Mouse (Mus musculus): ENCODE results near the gene Rhog. TPM values are rescaled to one million over a fixed set of nuclear protein-coding genes. Genes with fewer than 3 reads are reported as not detected.

The Rhog gene
- polyA plus RNA-seq, 1 experiment from 2014 or later: 59.5 TPM

GRCm38 (mm10) chr7:102239591-102239990 lies 16.3 kb downstream of the Rhog start:
- WGBS: 94% methylated on average over 16 of the region's 16 CpGs
- ATAC-seq (ENCODE audit: insufficient number of reproducible peaks, insufficient read depth, low FRiP score, low TSS enrichment, low read depth): no peak
- Histone ChIP-seq H3K9me3 (no peaks in the 10 kb centered on the region), H3K4me1 (0 out of 2 replicates have a peak, but pooled peaks cover 7% of the 10 kb centered on the region), H3K4me2 (no peak overlapping the region), H3K27ac (no peak overlapping the region), H3K4me3 (no peak overlapping the region), H3K27me3 (no peaks in the 10 kb centered on the region), H3K9ac (no peak overlapping the region), H3K36me3 (peaks cover 83% of the 10 kb centered on the region)

- H3K27me3 ChIP-seq: no peaks in the 10 kb centered on the region
- WGBS: 81% methylated on average over 8 of the region's 8 CpGs
Observed at GRCm38 (mm10) chr7:102238686-102239286, 17.1 kb downstream of the Rhog start.

GRCm38 (mm10) chr7:102233059-102233458 lies 22.8 kb downstream of the Rhog start:
- Histone ChIP-seq H3K4me1 (no peaks in the 10 kb centered on the region), H3K4me3 (no peak overlapping the region), H3K9ac (no peak overlapping the region), H3K27me3 (no peaks in the 10 kb centered on the region), H3K4me2 (no peak overlapping the region), H3K36me3 (peaks cover 81% of the 10 kb centered on the region), H3K9me3 (no peaks in the 10 kb centered on the region), H3K27ac (no peak overlapping the region)
- 82% methylated on average over 4 of the region's 4 CpGs for WGBS
- ATAC-seq (ENCODE audit: insufficient number of reproducible peaks, insufficient read depth, low FRiP score, low TSS enrichment, low read depth): no peak

More at GRCm38 (mm10) chr7:102238686-102239286, 17.1 kb downstream of the Rhog start:
- Histone ChIP-seq H3K9me3 (no peaks in the 10 kb centered on the region), H3K4me2 (no peak overlapping the region), H3K4me1 (0 out of 2 replicates have a peak, but pooled peaks cover 2% of the 10 kb centered on the region), H3K4me3 (no peak overlapping the region), H3K36me3 (peaks cover 87% of the 10 kb centered on the region), H3K9ac (no peak overlapping the region), H3K27ac (no peak overlapping the region)
- ATAC-seq (ENCODE audit: insufficient number of reproducible peaks, insufficient read depth, low FRiP score, low TSS enrichment, low read depth): no peak

- no peak overlapping the region for H3K27ac ChIP-seq
- no peaks in the 10 kb centered on the region for H3K9me3 ChIP-seq
- H3K4me1 ChIP-seq: no peaks in the 10 kb centered on the region
- H3K9ac ChIP-seq: no peak overlapping the region
- H3K4me3 ChIP-seq: no peak overlapping the region
- no peaks in the 10 kb centered on the region for H3K27me3 ChIP-seq
- ATAC-seq (ENCODE audit: insufficient number of reproducible peaks, insufficient read depth, low FRiP score, low TSS enrichment, low read depth): no peak
- no peak overlapping the region for H3K4me2 ChIP-seq
- WGBS: 93% methylated on average over 6 of the region's 6 CpGs
- peaks cover 74% of the 10 kb centered on the region for H3K36me3 ChIP-seq
Observed at GRCm38 (mm10) chr7:102229814-102230213, 26.0 kb downstream of the Rhog start.

- H3K27me3 ChIP-seq: no peaks in the 10 kb centered on the region
Observed at GRCm38 (mm10) chr7:102228049-102228670, 27.7 kb downstream of the Rhog start.

GRCm38 (mm10) chr7:102226051-102226450 lies 29.8 kb downstream of the Rhog start:
- H3K36me3 ChIP-seq: peaks cover 50% of the 10 kb centered on the region
- 95% methylated on average over 6 of the region's 6 CpGs for WGBS
- H3K27me3 ChIP-seq: no peaks in the 10 kb centered on the region
- no peak overlapping the region for H3K4me3 ChIP-seq
- H3K9ac ChIP-seq: no peak overlapping the region
- H3K4me1 ChIP-seq: peaks cover 6% of the 10 kb centered on the region; the same call in 1 of the 2 replicates
- no peak overlapping the region for H3K4me2 ChIP-seq
- H3K9me3 ChIP-seq: no peaks in the 10 kb centered on the region
- H3K27ac ChIP-seq: no peak overlapping the region
- no peak for ATAC-seq (ENCODE audit: insufficient number of reproducible peaks, insufficient read depth, low FRiP score, low TSS enrichment, low read depth)

More at GRCm38 (mm10) chr7:102228049-102228670, 27.7 kb downstream of the Rhog start:
- 89% methylated on average over 4 of the region's 4 CpGs for WGBS
- H3K4me3 ChIP-seq: no peak overlapping the region
- no peak overlapping the region for H3K27ac ChIP-seq
- no peak for ATAC-seq (ENCODE audit: insufficient number of reproducible peaks, insufficient read depth, low FRiP score, low TSS enrichment, low read depth)
- peaks cover 6% of the 10 kb centered on the region; the same call in 1 of the 2 replicates for H3K4me1 ChIP-seq
- no peaks in the 10 kb centered on the region for H3K9me3 ChIP-seq
- no peak overlapping the region for H3K4me2 ChIP-seq
- peaks cover 65% of the 10 kb centered on the region for H3K36me3 ChIP-seq
- H3K9ac ChIP-seq: no peak overlapping the region

GRCm38 (mm10) chr7:102223883-102224738 lies 31.7 kb downstream of the Rhog start:
- Histone ChIP-seq H3K4me2 (peak overlapping the region; percentile 72), H3K4me3 (no peak overlapping the region), H3K27me3 (no peaks in the 10 kb centered on the region), H3K27ac (no peak overlapping the region), H3K36me3 (peaks cover 33% of the 10 kb centered on the region), H3K9me3 (no peaks in the 10 kb centered on the region), H3K9ac (no peak overlapping the region), H3K4me1 (peaks cover 6% of the 10 kb centered on the region; the same call in 1 of the 2 replicates)
- ATAC-seq (ENCODE audit: insufficient number of reproducible peaks, insufficient read depth, low FRiP score, low TSS enrichment, low read depth): no peak
- 85% methylated on average over 5 of the region's 5 CpGs for WGBS

GRCm38 (mm10) chr7:102222830-102223556 lies 32.9 kb downstream of the Rhog start:
- WGBS: 1% methylated on average over 31 of the region's 31 CpGs
- peak overlapping the region; percentile 86 for H3K27ac ChIP-seq
- ATAC-seq (ENCODE audit: insufficient number of reproducible peaks, insufficient read depth, low FRiP score, low TSS enrichment, low read depth): peak; percentile 85
- H3K36me3 ChIP-seq: peaks cover 24% of the 10 kb centered on the region
- no peaks in the 10 kb centered on the region for H3K9me3 ChIP-seq
- H3K27me3 ChIP-seq: no peaks in the 10 kb centered on the region
- H3K4me2 ChIP-seq: peak overlapping the region; percentile 72
- H3K4me3 ChIP-seq: peak overlapping the region; percentile 71
- H3K4me1 ChIP-seq: peaks cover 6% of the 10 kb centered on the region; the same call in 1 of the 2 replicates
- H3K9ac ChIP-seq: peak overlapping the region; percentile 84

GRCm38 (mm10) chr7:102222336-102222735 lies 33.5 kb downstream of the Rhog start:
- Histone ChIP-seq H3K27me3 (no peaks in the 10 kb centered on the region), H3K4me1 (peaks cover 6% of the 10 kb centered on the region; the same call in 1 of the 2 replicates), H3K9ac (peak overlapping the region; percentile 84), H3K36me3 (peaks cover 18% of the 10 kb centered on the region), H3K4me3 (peak overlapping the region; percentile 71), H3K9me3 (no peaks in the 10 kb centered on the region), H3K27ac (peak overlapping the region; percentile 86), H3K4me2 (peak overlapping the region; percentile 72)
- peak; percentile 49; the same call in 1 of the 2 replicates for ATAC-seq (ENCODE audit: insufficient number of reproducible peaks, insufficient read depth, low FRiP score, low TSS enrichment, low read depth)
- under 1% methylated on average over 8 of the region's 13 CpGs for WGBS

GRCm38 (mm10) chr7:102221899-102222298 lies 34.0 kb downstream of the Rhog start:
- ATAC-seq (ENCODE audit: insufficient number of reproducible peaks, insufficient read depth, low FRiP score, low TSS enrichment, low read depth): no peak
- Histone ChIP-seq H3K9me3 (no peaks in the 10 kb centered on the region), H3K36me3 (peaks cover 13% of the 10 kb centered on the region), H3K4me3 (no peak overlapping the region), H3K27me3 (no peaks in the 10 kb centered on the region), H3K4me1 (peaks cover 6% of the 10 kb centered on the region; the same call in 1 of the 2 replicates), H3K4me2 (peak overlapping the region; percentile 72), H3K27ac (no peak overlapping the region), H3K9ac (no peak overlapping the region)
- WGBS: 47% methylated on average over 1 of the region's 1 CpGs

- Histone ChIP-seq H3K27me3 (no peaks in the 10 kb centered on the region), H3K4me3 (peak overlapping the region; percentile 80), H3K27ac (peak overlapping the region; percentile 94), H3K9ac (peak overlapping the region; percentile 74), H3K9me3 (no peaks in the 10 kb centered on the region), H3K4me2 (peak overlapping the region; percentile 68), H3K4me1 (peaks cover 8% of the 10 kb centered on the region), H3K36me3 (no peaks in the 10 kb centered on the region)
- no peak for ATAC-seq (ENCODE audit: insufficient number of reproducible peaks, insufficient read depth, low FRiP score, low TSS enrichment, low read depth)
- 71% methylated on average over 3 of the region's 3 CpGs for WGBS
Observed at GRCm38 (mm10) chr7:102211071-102211470, 44.8 kb downstream of the Rhog start.

All from embryonic facial prominence, embryonic 13.5 days (tissue).